Mouse (Mus musculus) neural tube, embryonic 14.5 days (tissue): ENCODE measurements at regions not wholly inside any gene's neighbourhood (a gene's known extent, or its start where the extent isn't known, plus 50 kb on each side); places are given as distances from the start of the nearest gene placed in this dataset.
"Not testable (repeated sequence)": the region's sequence is repeated elsewhere in the genome, so short reads cannot be mapped to it uniquely, and the experiment has no call there.

Source experiments
- ATAC-seq: fragments of 200-750 bp; cut with Nextera tagmentation; 2 replicates; pipeline ENCODE4 v1.8.0; 2017; ENCODE audit warnings: low read depth, mild to moderate bottlenecking, moderate TSS enrichment, moderate library complexity
- H3K27ac ChIP-seq: fragments of 300-500 bp; sonication (generic); 2 replicates; pipeline ENCODE4 v1.5.1; 2014; ENCODE audit warnings: low read depth, mild to moderate bottlenecking, control low read depth, low read length, moderate library complexity, mixed read lengths
- H3K27me3 ChIP-seq: fragments of 300-500 bp; sonication (generic); 2 replicates; pipeline ENCODE4 v1.6.1; 2014; ENCODE audit warnings: low read length; ENCODE audit not compliant: control insufficient read depth, insufficient read depth
- H3K36me3 ChIP-seq: fragments of 300-500 bp; sonication (generic); 2 replicates; pipeline ENCODE4 v1.6.1; 2014; ENCODE audit warnings: low read length, mixed read lengths; ENCODE audit not compliant: control insufficient read depth, insufficient read depth
- H3K4me1 ChIP-seq: fragments of 300-500 bp; sonication (generic); 2 replicates; pipeline ENCODE4 v1.6.1; 2014; ENCODE audit warnings: low read length; ENCODE audit not compliant: control insufficient read depth, insufficient read depth
- H3K4me2 ChIP-seq: fragments of 300-500 bp; sonication (generic); 2 replicates; pipeline ENCODE4 v1.6.1; 2014; ENCODE audit warnings: mild to moderate bottlenecking, low read depth, low read length, control low read depth
- H3K4me3 ChIP-seq: fragments of 300-500 bp; sonication (generic); 2 replicates; pipeline ENCODE4 v1.5.1; 2014; ENCODE audit warnings: low read depth, low read length, control low read depth, mixed read lengths
- H3K9ac ChIP-seq: fragments of 300-500 bp; sonication (generic); replicated peaks from 2 replicates; pipeline ENCODE4 v1.6.1; 2014; ENCODE audit warnings: low read depth, mild to moderate bottlenecking, control low read depth, low read length, mixed read lengths
- H3K9me3 ChIP-seq: fragments of 300-500 bp; sonication (generic); 2 replicates; pipeline ENCODE4 v1.6.1; 2016; ENCODE audit warnings: low read length; ENCODE audit not compliant: control insufficient read depth
- WGBS: fragments of 180-500 bp; shearing (Covaris S2); extraction: QIAGEN DNeasy Blood & Tissue Kit; methylation state at CpG from one replicate; pipeline ENCODE4 v1.1.7; 2014; 5-methylcytosine and 5-hydroxymethylcytosine counted together

DNA sequence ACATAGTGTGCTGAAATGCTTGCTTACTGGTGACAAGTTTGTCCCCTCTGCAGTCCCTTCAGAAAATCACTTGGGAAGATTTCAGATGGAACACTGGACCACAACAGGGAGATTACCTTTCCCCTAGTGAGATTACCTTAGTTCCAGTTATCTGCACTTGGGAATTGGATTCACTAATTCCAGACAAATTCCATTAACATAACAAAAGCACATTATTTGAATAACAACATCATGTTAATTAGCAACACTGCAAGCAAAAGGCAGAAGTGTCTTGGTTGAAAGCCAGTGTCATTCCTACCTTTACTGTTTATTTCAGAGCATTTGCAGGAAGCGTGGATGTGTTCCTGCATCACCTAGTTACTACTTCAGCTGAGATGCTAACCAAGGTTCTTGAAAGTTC, 355.6 kb downstream of the Impad1 start:
- Histone ChIP-seq H3K4me1 (no peaks in the 10 kb centered on the region), H3K9ac (no peak overlapping the region), H3K36me3 (no peaks in the 10 kb centered on the region), H3K27ac (no peak overlapping the region), H3K4me2 (no peak overlapping the region), H3K27me3 (no peaks in the 10 kb centered on the region), H3K9me3 (no peaks in the 10 kb centered on the region), H3K4me3 (no peak overlapping the region)
- WGBS: 76% methylated on average over 1 of the region's 1 CpGs
- no peak for ATAC-seq

DNA sequence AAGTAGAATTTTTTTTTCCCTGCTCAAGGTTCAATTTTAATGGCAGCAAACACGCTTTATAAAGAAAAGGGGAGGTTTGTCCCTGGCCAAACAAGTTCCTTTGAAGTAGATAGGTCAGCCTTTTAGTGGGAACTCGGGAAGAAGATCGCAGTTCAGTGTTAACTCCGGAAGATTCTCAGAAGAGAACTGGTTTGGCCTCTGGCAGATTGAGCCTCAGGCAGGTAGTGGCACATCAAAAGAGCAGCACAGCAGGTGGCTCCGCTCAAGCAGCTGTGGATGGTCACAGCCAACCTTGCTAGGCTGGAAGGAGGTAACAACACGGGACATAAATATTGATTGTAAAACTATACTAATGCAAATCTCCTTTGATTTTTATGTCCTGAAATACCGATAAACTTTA, 347.2 kb upstream of the Sdr16c6 start:
- H3K4me3 ChIP-seq, H3K9me3 ChIP-seq, H3K9ac ChIP-seq, H3K27me3 ChIP-seq, H3K4me2 ChIP-seq, H3K4me1 ChIP-seq, H3K36me3 ChIP-seq, H3K27ac ChIP-seq, ATAC-seq: not testable (repeated sequence)
- 27% methylated on average over 7 of the region's 7 CpGs for WGBS

DNA sequence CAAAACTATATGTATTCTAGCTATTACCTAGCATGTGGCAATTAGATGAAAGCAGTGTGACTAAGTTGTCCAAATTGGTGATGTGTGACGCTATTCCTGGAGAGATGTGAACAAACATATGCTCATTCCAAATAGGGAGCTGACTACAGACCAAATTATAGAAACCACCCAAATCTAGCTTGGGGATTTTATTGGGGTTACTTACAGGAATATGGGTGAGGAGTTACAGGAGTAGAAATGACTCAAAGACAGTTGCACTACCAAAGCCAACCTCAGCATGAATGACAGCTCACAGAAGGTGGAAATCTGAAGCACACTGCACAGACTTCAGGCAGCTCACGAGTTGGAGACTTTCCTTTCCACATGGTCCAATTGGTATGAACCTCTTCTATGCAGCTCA, 326.5 kb upstream of the Sdr16c6 start:
- H3K27ac ChIP-seq: no peak overlapping the region
- no peak overlapping the region for H3K4me2 ChIP-seq
- no peaks in the 10 kb centered on the region for H3K27me3 ChIP-seq
- no peaks in the 10 kb centered on the region for H3K9me3 ChIP-seq
- no peak overlapping the region for H3K9ac ChIP-seq
- ATAC-seq: no peak
- 81% methylated on average over 2 of the region's 2 CpGs for WGBS
- no peaks in the 10 kb centered on the region for H3K36me3 ChIP-seq
- no peak overlapping the region for H3K4me3 ChIP-seq
- no peaks in the 10 kb centered on the region for H3K4me1 ChIP-seq

DNA sequence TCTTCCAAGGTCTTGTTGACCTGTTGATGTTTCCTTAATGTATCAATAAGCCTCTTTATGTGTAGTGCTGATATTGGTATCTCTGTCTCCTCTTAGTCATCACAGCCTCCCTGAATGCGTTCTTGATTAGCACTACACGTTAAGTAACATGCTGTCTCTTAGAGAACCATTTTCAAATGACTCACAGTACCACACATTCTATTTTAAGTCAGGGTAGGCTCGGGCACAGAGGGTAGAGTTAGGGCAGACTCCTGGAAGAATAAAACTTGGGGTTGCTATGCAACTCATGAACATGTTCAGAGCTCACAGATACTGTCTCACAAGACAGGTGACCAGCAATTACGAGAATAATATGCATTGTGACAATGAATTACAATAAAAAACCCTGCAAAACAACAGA, 320.1 kb upstream of the Sdr16c6 start:
- Histone ChIP-seq H3K36me3 (no peaks in the 10 kb centered on the region), H3K9ac (no peak overlapping the region), H3K27me3 (no peaks in the 10 kb centered on the region), H3K9me3 (no peaks in the 10 kb centered on the region), H3K4me2 (no peak overlapping the region), H3K27ac (no peak overlapping the region), H3K4me3 (no peak overlapping the region), H3K4me1 (no peaks in the 10 kb centered on the region)
- 83% methylated on average over 4 of the region's 4 CpGs for WGBS
- no peak for ATAC-seq

DNA sequence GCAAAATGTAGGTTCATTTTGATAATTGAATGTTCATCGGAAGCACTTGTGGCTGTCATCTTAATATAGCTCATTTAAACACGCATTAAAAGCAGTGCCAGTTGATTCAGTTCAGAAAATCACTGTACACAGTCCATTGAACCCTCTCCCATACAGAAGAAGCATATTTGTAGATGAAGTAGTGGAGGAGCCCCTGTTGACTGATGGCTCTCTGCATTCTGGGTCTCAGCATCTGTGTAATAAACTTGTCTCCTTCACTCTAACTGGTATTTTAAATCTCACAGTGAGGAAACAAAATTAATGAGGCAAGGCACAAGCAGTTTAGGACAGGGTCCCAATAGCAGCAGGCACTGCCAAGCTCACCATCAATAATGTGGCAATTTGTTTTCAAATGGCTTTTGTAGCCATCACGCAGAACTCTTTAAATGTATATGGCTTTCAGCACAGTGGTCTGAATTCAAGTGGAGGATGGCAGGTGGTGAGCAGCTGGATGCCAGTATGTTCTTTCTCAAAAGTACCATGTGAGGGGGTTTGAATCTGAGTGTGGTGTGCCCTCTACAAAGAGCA, 302.8 kb upstream of the Sdr16c6 start:
- Histone ChIP-seq H3K9me3 (no peaks in the 10 kb centered on the region), H3K9ac (no peak overlapping the region), H3K27ac (no peak overlapping the region), H3K4me2 (no peak overlapping the region), H3K36me3 (no peaks in the 10 kb centered on the region), H3K4me3 (no peak overlapping the region), H3K4me1 (no peaks in the 10 kb centered on the region), H3K27me3 (no peaks in the 10 kb centered on the region)
- peak; percentile 92 for ATAC-seq
- WGBS: 58% methylated on average over 3 of the region's 3 CpGs

DNA sequence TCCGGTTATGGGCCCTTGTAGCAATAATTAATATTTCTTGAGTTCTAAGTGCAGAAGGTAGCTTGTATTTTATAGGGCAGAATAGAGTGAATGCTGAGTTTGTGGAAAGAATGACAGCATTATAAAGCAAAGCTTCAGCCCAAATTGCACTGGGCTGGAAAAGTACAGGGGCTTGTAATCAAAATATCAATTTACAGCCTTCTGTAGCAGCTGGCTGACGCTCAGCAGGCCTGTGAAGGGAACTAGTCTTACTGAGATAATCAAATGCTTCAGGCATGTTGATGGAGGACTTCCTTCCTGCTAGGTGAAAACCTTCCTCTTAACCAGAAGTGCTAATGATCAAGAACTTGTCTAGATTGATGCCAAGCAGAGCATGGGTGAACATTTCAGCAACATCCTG, 257.9 kb upstream of the Sdr16c6 start:
- Histone ChIP-seq H3K4me3 (no peak overlapping the region), H3K9ac (no peak overlapping the region), H3K27ac (no peak overlapping the region), H3K27me3 (no peaks in the 10 kb centered on the region), H3K36me3 (no peaks in the 10 kb centered on the region), H3K9me3 (no peaks in the 10 kb centered on the region), H3K4me2 (no peak overlapping the region), H3K4me1 (no peaks in the 10 kb centered on the region)
- no peak for ATAC-seq
- WGBS: 57% methylated on average over 2 of the region's 2 CpGs

DNA sequence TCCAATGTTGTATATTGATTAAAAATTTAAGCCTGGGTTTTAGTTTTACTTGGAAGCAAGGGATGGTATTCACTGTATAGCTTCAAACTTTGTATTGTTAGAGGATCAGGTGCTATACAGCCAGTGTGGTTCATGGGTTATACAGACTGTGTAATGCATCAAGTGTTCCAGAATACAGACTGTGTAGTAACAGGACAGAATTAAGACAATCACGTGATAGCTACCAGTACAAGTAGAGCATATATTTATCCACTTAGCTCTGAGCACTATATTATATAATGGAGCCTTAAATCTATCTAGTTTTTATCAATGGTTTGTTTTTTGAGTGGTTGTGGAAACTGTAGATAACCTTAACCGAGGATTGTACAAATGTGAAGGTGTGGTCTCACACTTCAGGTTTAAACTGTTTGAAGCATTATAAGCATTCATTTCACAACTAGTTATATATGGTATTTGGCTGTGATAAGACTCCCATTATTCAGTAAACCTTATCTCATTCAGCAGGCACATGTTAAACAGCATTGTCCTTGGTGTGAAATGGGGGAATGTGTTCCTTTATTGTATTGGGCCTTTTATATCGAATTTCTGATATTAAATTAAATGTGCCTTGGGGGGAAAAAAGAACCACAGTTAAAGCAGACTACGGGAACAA, 256.3 kb upstream of the Sdr16c6 start:
- H3K9ac ChIP-seq: no peak overlapping the region
- WGBS: 88% methylated on average over 4 of the region's 4 CpGs
- H3K36me3 ChIP-seq: no peaks in the 10 kb centered on the region
- H3K4me3 ChIP-seq: no peak overlapping the region
- H3K4me1 ChIP-seq: no peaks in the 10 kb centered on the region
- no peak overlapping the region for H3K4me2 ChIP-seq
- H3K27me3 ChIP-seq: no peaks in the 10 kb centered on the region
- H3K27ac ChIP-seq: no peak overlapping the region
- no peak for ATAC-seq
- no peaks in the 10 kb centered on the region for H3K9me3 ChIP-seq

DNA sequence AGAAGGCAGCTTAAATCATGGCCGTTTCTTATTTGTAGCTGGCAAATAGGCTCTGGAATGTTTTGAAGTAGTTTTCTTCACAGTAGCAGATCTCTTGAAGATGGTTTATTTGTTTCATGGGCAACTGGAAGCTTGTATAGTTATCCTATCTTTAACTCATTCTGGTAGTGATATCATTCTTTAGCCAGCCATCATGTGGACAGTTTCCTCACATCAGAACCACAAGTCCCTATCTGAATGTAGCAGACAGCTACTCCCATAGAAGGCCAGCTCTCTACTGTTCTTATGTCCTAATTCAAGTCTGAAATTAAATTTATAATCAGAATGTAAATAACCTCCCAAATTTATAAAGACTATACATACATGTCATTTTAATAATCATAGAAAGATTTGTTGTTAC, 253.8 kb upstream of the Sdr16c6 start:
- Histone ChIP-seq H3K4me1 (no peaks in the 10 kb centered on the region), H3K4me3 (no peak overlapping the region), H3K9ac (no peak overlapping the region), H3K27me3 (no peaks in the 10 kb centered on the region), H3K9me3 (no peaks in the 10 kb centered on the region), H3K36me3 (no peaks in the 10 kb centered on the region), H3K4me2 (no peak overlapping the region), H3K27ac (no peak overlapping the region)
- ATAC-seq: no peak
- WGBS: 98% methylated on average over 1 of the region's 1 CpGs

DNA sequence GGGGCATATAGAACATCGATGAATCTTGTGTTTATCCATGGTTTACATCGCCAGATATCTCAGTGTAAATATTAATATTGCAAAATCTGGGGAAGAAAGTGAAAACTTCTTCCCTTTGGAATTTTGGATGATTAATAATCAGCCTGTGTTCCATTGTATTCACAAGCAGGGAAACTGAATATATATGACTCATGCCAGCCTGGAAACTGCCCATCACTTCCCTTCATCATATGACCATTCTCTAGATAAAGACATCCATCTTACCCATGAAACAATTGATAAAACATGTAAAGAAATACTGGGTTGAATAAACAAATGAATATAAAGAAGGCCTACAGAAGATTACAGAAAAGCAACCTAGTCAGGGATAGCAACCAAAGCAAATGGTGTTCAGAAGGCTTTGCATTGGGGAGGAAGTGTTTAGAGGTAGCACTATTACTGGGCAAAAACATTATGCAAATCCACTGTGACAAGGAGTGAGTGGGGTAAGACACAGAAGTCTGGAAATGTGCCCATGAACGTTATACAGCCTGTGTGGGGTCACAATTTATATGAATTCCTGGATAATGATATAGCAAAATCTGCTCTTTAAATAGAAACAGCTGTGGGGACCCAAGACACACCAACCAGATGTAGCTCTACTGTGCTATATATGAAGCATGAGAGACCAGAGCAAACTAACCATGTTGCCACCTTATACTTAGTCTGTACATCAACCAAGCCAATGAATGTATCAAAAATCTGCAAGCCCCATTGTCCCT, 238.5 kb upstream of the Sdr16c6 start:
- Histone ChIP-seq H3K4me1 (no peaks in the 10 kb centered on the region), H3K27me3 (no peaks in the 10 kb centered on the region), H3K36me3 (no peaks in the 10 kb centered on the region), H3K9ac (no peak overlapping the region), H3K4me2 (no peak overlapping the region), H3K9me3 (no peaks in the 10 kb centered on the region), H3K4me3 (no peak overlapping the region), H3K27ac (no peak overlapping the region)
- no peak for ATAC-seq
- 76% methylated on average over 3 of the region's 3 CpGs for WGBS
